Mouse (Mus musculus) liver, postnatal 0 days (tissue): ENCODE results near the gene Rrp7a. TPM values are rescaled to one million over a fixed set of nuclear protein-coding genes. Genes with fewer than 3 reads are reported as not detected.

Source experiments
- ATAC-seq: fragments of 200-750 bp; cut with Nextera tagmentation; 2 replicates; pipeline ENCODE4 v1.8.0; 2017; ENCODE audit warnings: mild to moderate bottlenecking, moderate library complexity
- DNase-seq: peaks from one replicate; pipeline ENCODE4 v3.0.0-alpha.2; 2016
- H3K27ac ChIP-seq: fragments of 300-500 bp; sonication (generic); 2 replicates; pipeline ENCODE4 v1.5.1; 2014; ENCODE audit warnings: antibody characterized with exemption, moderate library complexity, mild to moderate bottlenecking, low read depth
- H3K27me3 ChIP-seq: fragments of 300-500 bp; sonication (generic); 2 replicates; pipeline ENCODE4 v1.6.1; 2014; ENCODE audit warnings: low read length, control low read depth, mixed read lengths; ENCODE audit not compliant: insufficient read depth
- H3K36me3 ChIP-seq: fragments of 300-500 bp; sonication (generic); replicated peaks from 2 replicates; pipeline ENCODE4 v1.6.1; 2014; ENCODE audit warnings: mild to moderate bottlenecking, control low read depth, low read length, moderate library complexity, mixed read lengths; ENCODE audit not compliant: insufficient read depth
- H3K4me1 ChIP-seq: fragments of 300-500 bp; sonication (generic); 2 replicates; pipeline ENCODE4 v1.6.1; 2014; ENCODE audit warnings: antibody characterized with exemption, mild to moderate bottlenecking, control low read depth; ENCODE audit not compliant: insufficient read depth
- H3K4me2 ChIP-seq: fragments of 300-500 bp; sonication (generic); 2 replicates; pipeline ENCODE4 v1.6.1; 2014; ENCODE audit warnings: low read depth, mild to moderate bottlenecking, low read length, moderate library complexity, mixed read lengths
- H3K4me3 ChIP-seq: fragments of 300-500 bp; sonication (generic); 2 replicates; pipeline ENCODE4 v1.5.1; 2014; ENCODE audit warnings: low read depth, low read length
- H3K9ac ChIP-seq: fragments of 300-500 bp; sonication (generic); replicated peaks from 2 replicates; pipeline ENCODE4 v1.6.1; 2014; ENCODE audit warnings: mild to moderate bottlenecking, moderate library complexity
- H3K9me3 ChIP-seq: fragments of 300-500 bp; sonication (generic); 2 replicates; pipeline ENCODE4 v1.6.1; 2016; ENCODE audit warnings: mild to moderate bottlenecking, control low read depth, low read length, mixed read lengths
- CTCF ChIP-seq: sonication (generic); IDR thresholded peaks from 2 replicates; pipeline ENCODE4 v1.5.1; 2016; ENCODE audit warnings: antibody characterized with exemption, low read depth
- EP300 ChIP-seq: IDR thresholded peaks from 2 replicates; pipeline ENCODE4 v1.6.1; 2016; ENCODE audit warnings: antibody characterized with exemption, low read depth, mild to moderate bottlenecking
- WGBS: fragments of 180-500 bp; shearing (Covaris S2); extraction: QIAGEN DNeasy Blood & Tissue Kit; methylation state at CpG from one replicate; pipeline ENCODE4 v1.1.7; 2014; ENCODE audit not compliant: insufficient replicate concordance; 5-methylcytosine and 5-hydroxymethylcytosine counted together
- polyA plus RNA-seq: library from polyadenylated mRNA; unstranded; fragments of >200 nt; fragmentation: Nextera tagmentation; extraction: Ambion mirVana; gene quantifications from 2 replicates; pipeline ENCODE4 v1.2.1, GENCODE M21; 2015

Gene Rrp7a
- polyA plus RNA-seq, 1 experiment from 2014 or later: 16.0 TPM

DNA sequence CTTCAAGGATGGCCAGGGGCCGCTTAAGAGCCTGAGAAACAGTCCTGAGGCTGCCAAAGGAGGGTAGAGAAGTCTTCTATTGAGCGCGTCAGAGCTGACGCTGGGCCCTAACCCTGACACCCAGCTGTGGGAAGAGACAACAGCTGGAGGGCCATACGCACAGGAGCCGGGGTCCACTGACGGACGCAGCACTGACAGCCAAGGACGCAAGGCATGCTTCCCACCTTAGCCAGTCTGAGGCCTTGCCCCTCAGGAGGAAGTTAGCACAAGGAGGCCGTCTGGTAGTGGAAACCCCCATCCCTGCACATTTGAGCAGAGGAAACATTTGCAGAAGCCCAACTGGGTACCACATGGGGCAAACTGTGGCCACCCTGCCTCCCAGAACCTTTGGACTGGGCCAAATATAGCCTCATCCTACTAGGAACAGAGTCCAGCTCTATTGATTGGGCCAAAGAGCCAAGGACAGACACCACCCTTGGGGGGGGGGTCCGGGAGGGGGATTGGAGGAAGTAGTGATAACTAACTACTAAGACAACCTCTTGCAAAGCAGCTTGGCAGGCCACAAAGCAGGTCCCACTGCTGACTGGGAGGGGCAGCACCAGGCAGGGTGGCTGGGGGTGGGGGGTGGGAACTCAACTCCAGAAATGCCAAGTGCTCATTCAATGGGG is 40.4 kb upstream of the Rrp7a start:
- peaks cover 35% of the 10 kb centered on the region for H3K4me1 ChIP-seq

DNA sequence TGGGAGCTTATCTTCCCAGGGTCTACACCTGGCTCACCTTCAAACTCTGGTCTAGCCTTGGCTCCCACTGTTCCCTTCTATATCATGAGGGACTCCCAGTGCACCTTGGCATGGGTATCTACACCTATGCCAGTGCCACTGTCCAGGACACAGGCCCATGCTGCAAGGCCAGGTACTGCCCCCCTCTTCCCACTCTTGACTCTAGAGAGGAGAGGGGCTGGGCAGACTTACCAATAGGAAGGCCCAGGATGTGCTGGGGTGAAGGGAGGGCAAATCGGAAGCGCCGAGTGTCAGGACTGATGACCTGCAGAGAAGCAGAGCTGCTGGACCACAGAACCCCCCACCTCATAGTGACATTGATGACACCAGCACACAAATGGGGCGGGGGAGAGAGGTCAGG is 39.4 kb upstream of the Rrp7a start:
- ATAC-seq (no peak), DNase-seq (no peak)
- 89% methylated on average over 4 of the region's 4 CpGs for WGBS
- TF ChIP-seq CTCF (no peak), EP300 (no peak)
- no peaks in the 10 kb centered on the region for H3K9me3 ChIP-seq
- H3K27me3 ChIP-seq: no peaks in the 10 kb centered on the region
- no peak overlapping the region for H3K9ac ChIP-seq
- H3K4me2 ChIP-seq: no peak overlapping the region
- H3K36me3 ChIP-seq: peaks cover 69% of the 10 kb centered on the region
- peak overlapping the region; percentile 66; the same call in 1 of the 2 replicates for H3K27ac ChIP-seq
- peaks cover 26% of the 10 kb centered on the region for H3K4me1 ChIP-seq
- H3K4me3 ChIP-seq: no peak overlapping the region

More for the DNA sequence above, 40.4 kb upstream of the Rrp7a start:
- H3K36me3 ChIP-seq: peaks cover 60% of the 10 kb centered on the region
- no peak overlapping the region for H3K4me3 ChIP-seq
- H3K4me2 ChIP-seq: peak overlapping the region; percentile 40
- H3K27me3 ChIP-seq: no peaks in the 10 kb centered on the region
- peak; percentile 72 for TF ChIP-seq EP300
- no peak for TF ChIP-seq CTCF
- whole genome bisulfite sequencing: 75% methylated on average over 11 of the region's 11 CpGs
- H3K27ac ChIP-seq: peak overlapping the region; percentile 66
- H3K9ac ChIP-seq: no peak overlapping the region
- peak; percentile 81 for ATAC-seq
- DNase-seq: peak; percentile 72
- no peaks in the 10 kb centered on the region for H3K9me3 ChIP-seq

DNA sequence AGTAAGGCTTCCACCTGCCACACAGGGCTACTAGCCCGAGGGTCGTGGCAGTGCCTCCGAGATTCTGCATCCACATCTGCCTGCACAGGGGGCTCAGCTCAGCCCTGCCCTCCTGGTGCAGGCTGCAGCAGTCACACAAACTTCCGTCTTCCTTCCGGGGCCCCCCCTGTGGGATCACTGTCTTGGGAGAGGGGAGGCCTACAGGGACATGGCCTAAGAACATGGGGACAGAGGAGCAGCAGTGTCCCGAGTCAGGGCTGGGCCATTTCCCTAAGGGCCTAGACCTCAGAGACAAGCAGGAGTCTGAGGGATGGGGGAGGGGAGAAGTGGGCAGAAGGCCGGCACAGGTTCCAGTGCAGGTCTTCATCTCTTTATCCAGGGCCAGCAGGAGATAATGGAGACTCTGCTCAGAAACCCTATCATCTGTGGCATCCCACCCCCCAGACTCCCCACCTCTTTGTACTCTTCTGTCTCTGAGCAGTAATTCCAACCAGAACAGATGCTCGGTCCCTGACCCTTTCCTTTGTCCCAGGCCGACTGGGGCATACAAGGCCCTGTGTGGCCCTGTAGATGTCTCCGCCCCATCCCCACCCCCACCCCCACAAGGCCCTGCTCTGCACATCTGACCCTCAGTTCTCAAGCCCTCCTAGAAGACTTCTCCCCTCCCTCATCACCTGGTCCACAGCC is 38.6 kb upstream of the Rrp7a start:
- no peaks in the 10 kb centered on the region for H3K9me3 ChIP-seq
- no peaks in the 10 kb centered on the region for H3K27me3 ChIP-seq
- DNase-seq: no peak
- H3K4me3 ChIP-seq: no peak overlapping the region
- no peak overlapping the region; the same call in 1 of the 2 replicates for H3K9ac ChIP-seq
- H3K36me3 ChIP-seq: peaks cover 73% of the 10 kb centered on the region
- H3K4me1 ChIP-seq: peaks cover 18% of the 10 kb centered on the region
- H3K4me2 ChIP-seq: no peak overlapping the region
- 81% methylated on average over 10 of the region's 10 CpGs for WGBS
- TF ChIP-seq EP300 (no peak), CTCF (no peak)
- ATAC-seq: no peak
- no peak overlapping the region for H3K27ac ChIP-seq

DNA sequence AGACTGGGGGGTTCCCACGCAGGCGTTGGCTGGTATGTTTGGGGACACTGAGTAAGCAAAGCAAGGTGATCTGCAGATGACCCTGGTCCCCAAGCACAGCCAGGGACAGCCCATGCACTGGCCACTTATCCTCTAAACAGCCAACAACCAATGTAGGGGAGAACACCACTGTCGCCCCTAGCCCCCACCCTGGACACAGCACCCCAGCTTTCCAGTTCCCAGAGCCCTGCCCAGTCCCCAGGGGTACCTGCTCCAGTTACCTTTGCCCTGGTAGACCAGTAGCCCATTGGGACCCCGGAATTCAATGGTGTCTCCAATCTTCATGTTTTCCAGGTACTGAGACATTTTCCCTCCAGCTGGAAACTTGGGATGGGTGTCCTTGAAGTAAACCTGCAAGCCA is 38.0 kb upstream of the Rrp7a start:
- Histone ChIP-seq H3K4me1 (peaks cover 12% of the 10 kb centered on the region), H3K9me3 (no peaks in the 10 kb centered on the region), H3K36me3 (peaks cover 73% of the 10 kb centered on the region)

DNA sequence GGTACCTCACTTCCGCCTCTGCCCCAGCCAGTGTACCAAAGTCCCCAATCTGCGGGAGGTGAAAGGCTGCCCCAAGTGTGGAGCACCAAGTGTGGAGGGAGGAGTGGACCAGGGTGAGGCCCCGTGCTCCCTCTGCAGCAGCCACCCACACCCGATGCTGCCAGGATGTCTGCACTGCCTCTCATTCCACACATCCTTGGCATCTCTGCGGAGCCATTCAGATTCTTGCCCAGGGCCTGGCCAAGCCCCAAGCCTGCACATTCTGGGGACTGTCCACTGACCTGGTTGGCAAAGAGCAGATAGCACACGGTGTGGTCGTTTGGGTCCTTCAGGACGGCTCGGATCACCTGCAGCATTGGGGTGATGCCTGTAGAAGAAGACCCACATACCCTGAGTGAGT is 37.2 kb upstream of the Rrp7a start:
- no peak for TF ChIP-seq EP300
- TF ChIP-seq CTCF: no peak
- Histone ChIP-seq H3K9me3 (no peaks in the 10 kb centered on the region), H3K27me3 (no peaks in the 10 kb centered on the region), H3K4me1 (peaks cover 7% of the 10 kb centered on the region), H3K4me2 (no peak overlapping the region), H3K4me3 (no peak overlapping the region), H3K36me3 (peaks cover 73% of the 10 kb centered on the region), H3K9ac (no peak overlapping the region), H3K27ac (no peak overlapping the region)
- ATAC-seq (no peak), DNase-seq (no peak)
- WGBS: 87% methylated on average over 9 of the region's 9 CpGs

More for the DNA sequence above, 38.0 kb upstream of the Rrp7a start:
- WGBS: 94% methylated on average over 4 of the region's 4 CpGs
- H3K4me3 ChIP-seq: no peak overlapping the region
- H3K27ac ChIP-seq: no peak overlapping the region
- no peaks in the 10 kb centered on the region for H3K27me3 ChIP-seq
- no peak overlapping the region for H3K9ac ChIP-seq
- H3K4me2 ChIP-seq: no peak overlapping the region
- TF ChIP-seq EP300 (no peak), CTCF (no peak)
- no peak for ATAC-seq
- DNase-seq: no peak

DNA sequence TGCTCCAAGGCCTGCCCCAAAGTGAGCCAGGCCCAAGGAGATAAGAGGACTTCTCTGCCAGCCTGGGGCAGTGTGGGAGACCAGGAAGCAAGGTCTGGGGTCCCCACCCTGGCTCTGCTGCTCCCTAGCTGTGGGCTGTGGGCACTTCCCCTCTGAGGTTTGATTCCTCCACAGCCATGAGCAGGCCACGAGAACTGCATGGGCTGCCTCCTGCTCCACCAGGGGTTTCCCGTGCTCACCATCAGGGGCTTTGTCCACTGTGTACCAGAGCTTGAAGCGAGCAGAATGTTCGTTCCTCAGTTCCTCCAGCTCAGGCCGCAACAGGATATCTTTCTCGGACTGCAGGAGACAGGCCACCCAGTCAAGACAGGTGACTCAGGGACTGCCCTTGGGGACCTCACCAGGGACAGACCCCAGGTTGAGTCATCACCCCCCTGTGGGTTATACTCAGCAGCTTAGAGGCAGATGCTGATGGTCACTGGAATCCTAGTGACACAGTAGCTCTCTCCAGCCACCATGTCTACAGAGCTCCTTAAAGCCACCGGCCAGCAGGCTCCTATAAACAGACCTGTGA is 36.1 kb upstream of the Rrp7a start:
- 83% methylated on average over 7 of the region's 7 CpGs for WGBS
- no peak overlapping the region for H3K4me2 ChIP-seq
- H3K27ac ChIP-seq: no peak overlapping the region
- H3K4me1 ChIP-seq: peaks cover 7% of the 10 kb centered on the region; the same call in 1 of the 2 replicates
- H3K36me3 ChIP-seq: peaks cover 77% of the 10 kb centered on the region
- H3K4me3 ChIP-seq: no peak overlapping the region
- no peaks in the 10 kb centered on the region for H3K27me3 ChIP-seq
- no peak for DNase-seq
- H3K9ac ChIP-seq: no peak overlapping the region
- H3K9me3 ChIP-seq: no peaks in the 10 kb centered on the region
- no peak for ATAC-seq
- TF ChIP-seq EP300 (no peak), CTCF (peak; percentile 3; the same call in 1 of the 2 replicates)
